Mouse (Mus musculus) liver, postnatal 0 days (tissue): ENCODE results near the gene Mb.

Experiments used
- CTCF ChIP-seq: sonication (generic); IDR thresholded peaks from 2 replicates; pipeline ENCODE4 v1.5.1; 2016; ENCODE audit warnings: antibody characterized with exemption, low read depth
- EP300 ChIP-seq: IDR thresholded peaks from 2 replicates; pipeline ENCODE4 v1.6.1; 2016; ENCODE audit warnings: antibody characterized with exemption, low read depth, mild to moderate bottlenecking

DNA sequence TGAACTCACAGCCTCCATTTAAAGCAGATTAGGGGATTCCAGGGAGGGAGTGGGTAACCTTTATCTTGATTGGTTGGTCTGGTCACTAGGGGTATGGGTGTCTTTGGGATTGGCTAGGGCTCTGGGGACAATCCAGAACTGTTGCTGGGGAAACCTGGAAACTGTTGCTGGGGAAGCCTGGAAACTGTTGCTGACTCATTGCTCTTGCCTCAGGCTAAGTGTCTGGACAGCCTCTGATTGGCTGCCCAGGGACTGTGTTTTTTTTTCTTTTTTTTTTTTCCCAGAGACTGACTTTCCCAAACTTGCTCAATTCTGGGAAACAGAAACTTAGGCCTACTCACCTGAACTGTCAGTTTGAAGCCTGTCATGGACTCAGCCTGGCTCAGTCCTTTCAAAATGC is 8.1 kb upstream of the Mb start:
- no peak for TF ChIP-seq CTCF
- TF ChIP-seq EP300 = no peak
